Mouse (Mus musculus): ENCODE data around the gene Fnip2. TPM values are rescaled to one million over a fixed set of nuclear protein-coding genes. Genes with fewer than 3 reads are reported as not detected.

Fnip2 gene
- polyA plus RNA-seq, 1 experiment from 2014 or later, result 7.0 TPM

Other genes starting within 250 kb of the Fnip2 start
- not detected in 2 replicates for gene Gm17359, start 231.1 kb downstream of the Fnip2 start, polyA plus RNA-seq (2016; fragmentation: Nextera tagmentation; extraction: Ambion mirVana)
- gene Ppid, start 23.5 kb upstream of the Fnip2 start, polyA plus RNA-seq (2016; fragmentation: Nextera tagmentation; extraction: Ambion mirVana), result 187 and 196 TPM in 2 replicates
- gene 4930579G24Rik, start 61.3 kb upstream of the Fnip2 start, polyA plus RNA-seq (2016; fragmentation: Nextera tagmentation; extraction: Ambion mirVana), result 39.8 and 40.0 TPM in 2 replicates
- gene Etfdh, start 61.7 kb upstream of the Fnip2 start, polyA plus RNA-seq (2016; fragmentation: Nextera tagmentation; extraction: Ambion mirVana), result 51.0 and 56.7 TPM in 2 replicates
- 0.67 and 1.0 TPM in 2 replicates for gene Rxfp1, start 170.1 kb upstream of the Fnip2 start, polyA plus RNA-seq (2016; fragmentation: Nextera tagmentation; extraction: Ambion mirVana)